Mouse (Mus musculus): ENCODE results near the gene Hoxa6. TPM values are rescaled to one million over a fixed set of nuclear protein-coding genes. Genes with fewer than 3 reads are reported as not detected.

The Hoxa6 gene
- total and polyA plus RNA-seq, 3 experiments = 0.16 TPM; not detected in 2

DNA sequence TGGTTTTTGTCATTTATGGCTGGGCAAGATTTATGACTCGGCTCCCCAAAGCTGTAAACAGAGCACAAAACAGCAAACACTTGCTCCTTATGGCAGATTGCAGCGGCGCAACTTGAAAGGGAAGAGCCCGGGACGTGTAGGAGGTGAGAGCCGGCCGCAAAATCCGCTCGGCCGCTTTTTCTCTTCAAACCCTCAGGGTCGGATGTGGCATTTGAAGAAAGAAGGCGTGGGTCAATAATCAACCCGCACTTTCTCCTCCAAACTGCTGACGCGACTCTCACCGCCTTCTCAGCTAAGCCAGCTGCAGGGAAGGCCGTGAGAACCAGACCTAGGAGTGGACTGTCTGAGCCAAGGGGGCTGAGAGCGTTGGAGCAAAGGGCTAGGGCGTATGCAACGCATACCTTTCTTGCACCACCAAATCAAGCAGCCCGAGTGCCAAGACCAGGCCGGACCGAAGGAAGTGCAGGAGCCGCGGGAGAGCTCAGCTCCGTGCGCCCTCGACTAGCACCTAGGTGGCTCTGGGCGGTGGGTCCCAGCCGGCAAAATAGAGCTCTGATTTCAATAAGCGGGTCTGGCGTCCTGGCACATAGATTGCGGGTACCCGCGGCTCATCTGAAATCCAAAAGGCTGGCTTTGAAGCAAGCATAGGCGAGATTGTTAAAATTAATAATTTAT, 31.3 kb downstream of the Hoxa6 start, which contains the start of gene 5730596B20Rik:
5730596B20Rik (plus strand) TSS at position 438 of the 675 bp plus-strand sequence.
- peaks cover 45% of the 10 kb centered on the region for H3K27me3 ChIP-seq (ENCODE audit: insufficient read depth, low read length)

DNA sequence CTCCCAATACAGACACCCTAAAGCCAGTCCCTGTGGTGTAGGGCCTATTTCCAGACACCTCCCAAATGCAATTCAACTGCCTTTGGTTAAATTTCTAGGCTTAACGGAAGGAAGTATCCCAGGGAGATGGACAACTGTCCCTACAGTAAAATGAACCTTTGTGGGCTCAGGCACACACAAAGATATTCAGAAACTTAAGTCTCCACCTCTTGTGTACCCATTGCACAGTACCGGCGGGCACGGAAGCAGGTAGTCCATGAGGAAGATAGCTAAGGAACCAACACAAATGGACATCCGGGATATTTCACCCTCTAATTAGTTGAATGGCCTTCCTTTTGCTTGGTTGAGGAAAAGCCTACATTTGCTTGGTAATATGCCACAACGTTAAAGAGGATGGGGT, 32.1 kb downstream of the Hoxa6 start:
- Histone ChIP-seq H3K4me3 (ENCODE audit: low read depth, low read length) (no peak overlapping the region), H3K36me3 (replicated peaks) (no peaks in the 10 kb centered on the region), H3K4me1 (ENCODE audit: insufficient read depth, low read depth, low read length) (no peaks in the 10 kb centered on the region), H3K9me3 (replicated peaks) (no peaks in the 10 kb centered on the region), H3K27me3 (ENCODE audit: insufficient read depth, low read length) (peaks cover 48% of the 10 kb centered on the region)
- TF ChIP-seq POLR2AphosphoS5 (IDR thresholded peaks at IDR 0.05; ENCODE audit: insufficient replicate concordance, low read depth, low read length) = no peak
- TF ChIP-seq GATA1 (IDR thresholded peaks at IDR 0.05; ENCODE audit: borderline replicate concordance, low read length) = no peak
- no peak for TF ChIP-seq TAL1 (conservative IDR thresholded peaks at IDR 0.05; ENCODE audit: low read depth, low read length)
- TF ChIP-seq CTCF (IDR thresholded peaks at IDR 0.05; ENCODE audit: low read depth, low read length) = no peak
- no peak for TF ChIP-seq GATA2 (IDR thresholded peaks at IDR 0.05; ENCODE audit: borderline replicate concordance, low read depth, low read length)
- no peak for ATAC-seq (ENCODE audit: extremely low read depth, insufficient number of reproducible peaks, low FRiP score, poor library complexity, severe bottlenecking)
- DNase-seq (ENCODE audit: low spot score) = no peak

More for the DNA sequence above, 31.3 kb downstream of the Hoxa6 start, which contains the start of gene 5730596B20Rik:
- TF ChIP-seq CTCF (IDR thresholded peaks at IDR 0.05; ENCODE audit: low read depth, low read length) (no peak), TAL1 (conservative IDR thresholded peaks at IDR 0.05; ENCODE audit: low read depth, low read length) (no peak)
- no peaks in the 10 kb centered on the region for H3K36me3 ChIP-seq (replicated peaks)
- no peaks in the 10 kb centered on the region for H3K4me1 ChIP-seq (ENCODE audit: insufficient read depth, low read depth, low read length)
- ATAC-seq (ENCODE audit: extremely low read depth, insufficient number of reproducible peaks, low FRiP score, poor library complexity, severe bottlenecking) = no peak
- no peak within 1 kb of the TSS for H3K4me3 ChIP-seq (ENCODE audit: low read depth, low read length)
- no peaks in the 10 kb centered on the region for H3K9me3 ChIP-seq (replicated peaks)
- DNase-seq (ENCODE audit: low spot score) = no peak

DNA sequence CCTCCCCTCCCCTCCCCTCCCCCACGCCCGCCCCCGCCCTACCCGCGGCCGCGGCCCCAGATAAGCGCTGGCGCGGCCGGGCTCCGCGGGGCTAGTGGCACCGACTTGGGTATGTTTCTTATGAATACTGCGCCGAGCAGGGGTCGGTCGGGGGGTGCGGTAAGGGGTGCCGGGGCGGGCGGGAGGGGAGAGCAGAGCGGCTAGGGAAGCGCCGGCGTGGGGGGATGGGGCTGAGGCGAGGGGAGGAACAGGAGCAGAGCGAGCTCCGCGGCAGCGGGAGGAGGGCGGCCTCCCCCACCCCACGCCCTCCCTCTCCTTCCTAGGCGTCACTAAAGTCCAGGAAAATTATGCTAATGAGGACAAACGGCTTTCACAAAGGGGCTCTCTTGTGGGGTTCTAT, 32.7 kb downstream of the Hoxa6 start:
- no peak for TF ChIP-seq GATA1 (IDR thresholded peaks at IDR 0.05; ENCODE audit: borderline replicate concordance, low read length)
- TF ChIP-seq TAL1 (conservative IDR thresholded peaks at IDR 0.05; ENCODE audit: low read depth, low read length) = no peak
- TF ChIP-seq GATA2 (IDR thresholded peaks at IDR 0.05; ENCODE audit: borderline replicate concordance, low read depth, low read length) = no peak
- no peak for TF ChIP-seq CTCF (IDR thresholded peaks at IDR 0.05; ENCODE audit: low read depth, low read length)
- no peak for TF ChIP-seq POLR2AphosphoS5 (IDR thresholded peaks at IDR 0.05; ENCODE audit: insufficient replicate concordance, low read depth, low read length)
- Histone ChIP-seq H3K36me3 (replicated peaks) (no peaks in the 10 kb centered on the region), H3K4me1 (ENCODE audit: insufficient read depth, low read depth, low read length) (no peaks in the 10 kb centered on the region), H3K27me3 (ENCODE audit: insufficient read depth, low read length) (peaks cover 53% of the 10 kb centered on the region), H3K9me3 (replicated peaks) (no peaks in the 10 kb centered on the region), H3K4me3 (ENCODE audit: low read depth, low read length) (no peak overlapping the region)
- ATAC-seq (ENCODE audit: extremely low read depth, insufficient number of reproducible peaks, low FRiP score, poor library complexity, severe bottlenecking) = no peak
- DNase-seq (ENCODE audit: low spot score) = no peak

DNA sequence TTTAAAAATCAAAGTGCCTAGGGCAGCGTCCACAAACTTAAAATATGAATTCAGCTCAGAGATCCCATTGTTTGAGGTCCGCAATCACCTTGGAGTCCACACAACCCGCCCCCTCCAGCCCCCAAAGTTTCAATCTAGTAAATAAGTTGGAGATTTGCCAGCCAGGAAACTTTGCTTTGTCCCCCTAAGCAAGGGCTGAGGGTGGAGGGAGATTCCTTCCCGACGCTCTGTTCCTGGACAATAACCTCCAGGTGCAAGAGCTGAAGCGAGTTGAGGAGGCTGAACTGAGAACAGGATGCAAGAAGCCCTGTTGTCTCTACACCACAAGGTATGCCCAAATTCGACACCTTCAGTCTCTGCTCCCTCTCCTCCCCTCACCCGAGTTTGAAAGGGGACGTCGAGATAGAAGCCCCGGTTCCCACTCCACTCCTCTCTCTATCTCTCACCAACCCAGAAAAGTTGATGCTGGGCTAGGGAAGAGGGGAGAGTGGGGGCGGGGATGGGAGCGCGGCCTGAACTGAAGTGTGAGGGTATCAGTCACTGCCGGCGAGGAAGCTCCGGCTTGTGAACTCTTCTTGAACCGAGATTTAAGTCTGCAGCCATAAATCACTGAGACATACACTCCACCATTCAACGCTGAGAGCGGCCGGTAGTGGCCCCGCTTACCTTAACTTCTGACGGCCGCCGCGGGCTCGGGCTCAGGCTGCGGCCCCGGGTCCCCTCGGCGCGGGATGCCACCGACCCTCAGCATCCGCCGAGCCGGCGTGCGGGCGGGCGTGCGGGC, 33.4 kb downstream of the Hoxa6 start:
- Histone ChIP-seq H3K36me3 (replicated peaks) (no peaks in the 10 kb centered on the region), H3K4me1 (ENCODE audit: insufficient read depth, low read depth, low read length) (no peaks in the 10 kb centered on the region), H3K9me3 (replicated peaks) (no peaks in the 10 kb centered on the region), H3K27me3 (ENCODE audit: insufficient read depth, low read length) (peaks cover 60% of the 10 kb centered on the region), H3K4me3 (ENCODE audit: low read depth, low read length) (no peak overlapping the region)
- DNase-seq (ENCODE audit: low spot score) = no peak
- no peak for TF ChIP-seq TAL1 (conservative IDR thresholded peaks at IDR 0.05; ENCODE audit: low read depth, low read length)
- TF ChIP-seq CTCF (IDR thresholded peaks at IDR 0.05; ENCODE audit: low read depth, low read length) = no peak
- TF ChIP-seq GATA2 (IDR thresholded peaks at IDR 0.05; ENCODE audit: borderline replicate concordance, low read depth, low read length) = no peak
- TF ChIP-seq GATA1 (IDR thresholded peaks at IDR 0.05; ENCODE audit: borderline replicate concordance, low read length) = no peak
- TF ChIP-seq POLR2AphosphoS5 (IDR thresholded peaks at IDR 0.05; ENCODE audit: insufficient replicate concordance, low read depth, low read length) = no peak
- ATAC-seq (ENCODE audit: extremely low read depth, insufficient number of reproducible peaks, low FRiP score, poor library complexity, severe bottlenecking) = no peak

DNA sequence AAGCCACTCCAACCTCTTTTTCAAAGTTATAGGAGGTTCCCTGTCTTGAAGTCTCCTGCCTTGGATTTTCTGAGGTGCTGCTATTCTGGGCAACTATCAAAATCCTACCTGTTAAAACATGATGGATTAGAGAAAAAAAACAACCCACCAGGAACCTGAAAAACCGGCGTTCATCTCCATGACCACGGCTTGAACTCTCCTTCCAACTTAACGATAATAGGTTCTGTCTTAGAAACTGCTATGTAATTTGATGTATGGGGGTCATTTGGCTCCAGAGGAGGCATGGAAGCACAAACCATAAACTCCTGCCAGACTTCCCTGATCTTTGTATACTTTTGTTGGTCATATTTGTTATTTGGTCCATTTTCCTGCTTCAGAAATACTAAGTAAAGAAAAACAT, 34.9 kb downstream of the Hoxa6 start:
- H3K4me1 ChIP-seq (ENCODE audit: insufficient read depth, low read depth, low read length) = no peaks in the 10 kb centered on the region
- no peak for TF ChIP-seq GATA2 (IDR thresholded peaks at IDR 0.05; ENCODE audit: borderline replicate concordance, low read depth, low read length)
- no peak for TF ChIP-seq POLR2AphosphoS5 (IDR thresholded peaks at IDR 0.05; ENCODE audit: insufficient replicate concordance, low read depth, low read length)
- no peak for TF ChIP-seq GATA1 (IDR thresholded peaks at IDR 0.05; ENCODE audit: borderline replicate concordance, low read length)
- no peak for TF ChIP-seq CTCF (IDR thresholded peaks at IDR 0.05; ENCODE audit: low read depth, low read length)
- no peak for TF ChIP-seq TAL1 (conservative IDR thresholded peaks at IDR 0.05; ENCODE audit: low read depth, low read length)
- H3K4me3 ChIP-seq (ENCODE audit: low read depth, low read length) = no peak overlapping the region
- no peaks in the 10 kb centered on the region for H3K9me3 ChIP-seq (replicated peaks)
- H3K27me3 ChIP-seq (ENCODE audit: insufficient read depth, low read length) = peaks cover 59% of the 10 kb centered on the region
- no peak for DNase-seq (ENCODE audit: low spot score)
- no peaks in the 10 kb centered on the region for H3K36me3 ChIP-seq (replicated peaks)
- no peak for ATAC-seq (ENCODE audit: extremely low read depth, insufficient number of reproducible peaks, low FRiP score, poor library complexity, severe bottlenecking)

DNA sequence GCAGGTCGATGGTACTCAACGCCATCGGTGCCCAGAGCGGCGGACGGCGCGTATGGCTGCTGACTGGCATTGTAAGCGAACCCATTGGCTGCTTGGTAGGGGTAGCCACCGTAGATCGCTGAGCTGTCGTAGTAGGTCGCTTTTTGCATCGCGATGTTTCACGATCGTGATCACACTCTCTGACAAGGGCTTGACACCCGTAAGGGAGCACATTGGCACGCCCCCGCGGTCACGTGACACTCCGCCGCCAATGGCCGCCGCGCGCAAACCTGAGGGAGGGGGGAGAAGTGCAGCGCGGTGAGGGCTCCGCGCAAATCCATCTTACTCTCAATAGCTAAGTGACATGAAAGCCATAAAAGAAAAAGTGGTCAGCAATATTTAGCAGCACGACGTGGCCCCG, 36.0 kb downstream of the Hoxa6 start:
- H3K4me3 ChIP-seq (ENCODE audit: low read depth, low read length) = no peak overlapping the region
- H3K4me1 ChIP-seq (ENCODE audit: insufficient read depth, low read depth, low read length) = no peaks in the 10 kb centered on the region
- H3K9me3 ChIP-seq (replicated peaks) = no peaks in the 10 kb centered on the region
- no peak for TF ChIP-seq CTCF (IDR thresholded peaks at IDR 0.05; ENCODE audit: low read depth, low read length)
- TF ChIP-seq TAL1 (conservative IDR thresholded peaks at IDR 0.05; ENCODE audit: low read depth, low read length) = no peak
- no peak for TF ChIP-seq GATA2 (IDR thresholded peaks at IDR 0.05; ENCODE audit: borderline replicate concordance, low read depth, low read length)
- no peak for TF ChIP-seq POLR2AphosphoS5 (IDR thresholded peaks at IDR 0.05; ENCODE audit: insufficient replicate concordance, low read depth, low read length)
- no peak for TF ChIP-seq GATA1 (IDR thresholded peaks at IDR 0.05; ENCODE audit: borderline replicate concordance, low read length)
- no peak for DNase-seq (ENCODE audit: low spot score)
- H3K36me3 ChIP-seq (replicated peaks) = no peaks in the 10 kb centered on the region
- ATAC-seq (ENCODE audit: extremely low read depth, insufficient number of reproducible peaks, low FRiP score, poor library complexity, severe bottlenecking) = no peak
- peaks cover 59% of the 10 kb centered on the region for H3K27me3 ChIP-seq (ENCODE audit: insufficient read depth, low read length)
